23 mouse cellular contexts compared by ENCODE assay signal in genomic region chr14:54103115-54103514, GRCm38 (mm10).
A peak's percentile ranks its signal among the peaks of the same experiment; 100 is the strongest.
DNase-seq lines count a peak whose midpoint lies in the region; ATAC-seq lines count a peak whose summit lies in the region.
"Had no signal": no experiment of that assay in that cellular context is flagged by ENCODE, and none has a peak within 500 bp of the region (broad histone marks: within the 10 kb centered on the region; RNA-seq: fewer than 3 reads in every experiment).

No protein-coding gene starts in this region.

- no peaks in the 10 kb centered on the region for H3K9me3 ChIP-seq in heart, embryonic 10.5 days
- no peaks in the 10 kb centered on the region for H3K9me3 ChIP-seq in midbrain, embryonic 15.5 days
- H3K9me3 ChIP-seq in midbrain, embryonic 14.5 days (ENCODE audit: control insufficient read depth, low read length) = no peaks in the 10 kb centered on the region
- H3K9me3 ChIP-seq in embryonic facial prominence, embryonic 10.5 days = no peaks in the 10 kb centered on the region
- H3K9me3 ChIP-seq: embryonic facial prominence, embryonic 12.5 days; forebrain, embryonic 13.5 days; forebrain, embryonic 15.5 days; G1E had no signal

- H3K4me2 ChIP-seq in midbrain, embryonic 15.5 days = no peak overlapping the region
- H3K4me2 ChIP-seq in midbrain, embryonic 14.5 days (ENCODE audit: low read length) = no peak overlapping the region
- H3K4me2 ChIP-seq: embryonic facial prominence, embryonic 12.5 days; forebrain, embryonic 13.5 days; forebrain, embryonic 15.5 days had no signal

- H3K4me3 ChIP-seq in heart, embryonic 10.5 days = no peak overlapping the region
- H3K4me3 ChIP-seq in midbrain, embryonic 15.5 days = no peak overlapping the region
- no peak overlapping the region for H3K4me3 ChIP-seq in midbrain, embryonic 14.5 days (replicated peaks; ENCODE audit: low read depth, low read length)
- no peak overlapping the region for H3K4me3 ChIP-seq in embryonic facial prominence, embryonic 10.5 days
- H3K4me3 ChIP-seq: embryonic facial prominence, embryonic 12.5 days; forebrain, embryonic 13.5 days; forebrain, embryonic 15.5 days had no signal

- 0 out of 2 replicates have a peak, but pooled peaks have one; percentile 53 for ATAC-seq in midbrain, embryonic 15.5 days (replicated peaks)
- no peak for ATAC-seq in midbrain, embryonic 14.5 days (ENCODE audit: low FRiP score, low TSS enrichment)
- ATAC-seq: activated CD4-positive, CD25-positive, alpha-beta regulatory T cell, adult 4 months; CD4-positive, CD25-positive, alpha-beta regulatory T cell, adult 4 months; forebrain, embryonic 13.5 days; forebrain, embryonic 15.5 days; forebrain, postnatal 0 days; Patski had no signal

- no peaks in the 10 kb centered on the region for H3K27me3 ChIP-seq in heart, embryonic 10.5 days (ENCODE audit: insufficient read depth, poor library complexity, severe bottlenecking)
- H3K27me3 ChIP-seq in midbrain, embryonic 15.5 days (replicated peaks) = no peaks in the 10 kb centered on the region
- no peaks in the 10 kb centered on the region for H3K27me3 ChIP-seq in midbrain, embryonic 14.5 days (ENCODE audit: control insufficient read depth, insufficient read depth, low read length)
- H3K27me3 ChIP-seq in embryonic facial prominence, embryonic 10.5 days (replicated peaks; ENCODE audit: low read depth, poor library complexity, severe bottlenecking) = no peaks in the 10 kb centered on the region
- H3K27me3 ChIP-seq: CH12.LX; embryonic facial prominence, embryonic 12.5 days; forebrain, embryonic 13.5 days; forebrain, embryonic 15.5 days; Patski had no signal

- H3K9ac ChIP-seq in midbrain, embryonic 15.5 days = no peak overlapping the region
- no peak overlapping the region for H3K9ac ChIP-seq in midbrain, embryonic 14.5 days (replicated peaks; ENCODE audit: low read length)
- H3K9ac ChIP-seq: embryonic facial prominence, embryonic 12.5 days; forebrain, embryonic 13.5 days; forebrain, embryonic 15.5 days; forebrain, postnatal 0 days had no signal

- H3K4me1 ChIP-seq in heart, embryonic 10.5 days = peaks cover 32% of the 10 kb centered on the region
- H3K4me1 ChIP-seq in midbrain, embryonic 15.5 days = peaks cover 6% of the 10 kb centered on the region
- H3K4me1 ChIP-seq in midbrain, embryonic 14.5 days (ENCODE audit: control insufficient read depth, insufficient read depth, low read length) = peaks cover under 1% of the 10 kb centered on the region; the same call in 1 of the 2 replicates
- peaks cover 24% of the 10 kb centered on the region for H3K4me1 ChIP-seq in embryonic facial prominence, embryonic 10.5 days

- peak; percentile 23 for DNase-seq in heart, adult 11 months
- no peak for DNase-seq in heart, embryonic 10.5 days (ENCODE audit: low spot score)
- no peak for DNase-seq in midbrain, embryonic 14.5 days
- no peak for DNase-seq in embryonic facial prominence, embryonic 10.5 days (ENCODE audit: low spot score)
- DNase-seq: adrenal gland, adult 8-10 months; B cell, adult 2 months; cerebellum, adult 11 months; cerebellum, adult 18-20 months; cerebellum, adult 8-10 months; cerebellum, adult 9-11 months; cerebellum, postnatal 14 days; cerebellum, postnatal 36 days; embryo, embryonic 11 days; forebrain, postnatal 0 days had no signal

- no peaks in the 10 kb centered on the region for H3K36me3 ChIP-seq in heart, embryonic 10.5 days
- no peaks in the 10 kb centered on the region for H3K36me3 ChIP-seq in midbrain, embryonic 15.5 days (replicated peaks)
- H3K36me3 ChIP-seq in midbrain, embryonic 14.5 days (ENCODE audit: control insufficient read depth, insufficient read depth, low read length) = no peaks in the 10 kb centered on the region
- H3K36me3 ChIP-seq in embryonic facial prominence, embryonic 10.5 days (replicated peaks) = no peaks in the 10 kb centered on the region
- H3K36me3 ChIP-seq: embryonic facial prominence, embryonic 12.5 days; forebrain, embryonic 15.5 days; G1E had no signal

- 51% methylated on average over 3 of the region's 3 CpGs for WGBS in heart, embryonic 10.5 days
- WGBS in midbrain, embryonic 15.5 days = 54% methylated on average over 3 of the region's 3 CpGs
- WGBS in midbrain, embryonic 14.5 days = 50% methylated on average over 3 of the region's 3 CpGs
- 59% methylated on average over 3 of the region's 3 CpGs for WGBS in embryonic facial prominence, embryonic 10.5 days

- H3K27ac ChIP-seq in heart, embryonic 10.5 days = no peak overlapping the region
- no peak overlapping the region for H3K27ac ChIP-seq in midbrain, embryonic 15.5 days
- H3K27ac ChIP-seq in midbrain, embryonic 14.5 days (replicated peaks; ENCODE audit: low read depth, low read length) = no peak overlapping the region
- H3K27ac ChIP-seq in embryonic facial prominence, embryonic 10.5 days (replicated peaks) = peak overlapping the region; percentile 3; the same call in 1 of the 2 replicates
- H3K27ac ChIP-seq: embryonic facial prominence, embryonic 12.5 days; forebrain, embryonic 13.5 days; forebrain, embryonic 15.5 days had no signal
